Mouse (Mus musculus): ENCODE measurements around the gene Bivm.

- TF ChIP-seq RCOR1 (IDR thresholded peaks at IDR 0.05; ENCODE audit: low read depth, low read length) (no peak), CHD2 (IDR thresholded peaks at IDR 0.05; ENCODE audit: low read length) (no peak), E2F4 (IDR thresholded peaks at IDR 0.05; ENCODE audit: borderline replicate concordance, low read depth, low read length) (no peak), CTCF (IDR thresholded peaks at IDR 0.05 in 2 of 3, conservative IDR thresholded peaks at IDR 0.05 in 1 of 3; ENCODE audit: control insufficient read depth in 1 of 3, insufficient read depth in 1 of 3, low read depth in 2 of 3, low read length in 3 of 3, poor library complexity in 1 of 3, severe bottlenecking in 1 of 3) (no peak), SIN3A (IDR thresholded peaks at IDR 0.05; ENCODE audit: low read length) (no peak), GATA1 (IDR thresholded peaks at IDR 0.05; ENCODE audit: low read depth, low read length) (no peak), MEF2A (IDR thresholded peaks at IDR 0.05; ENCODE audit: extremely low read depth, insufficient replicate concordance, low read depth, low read length, poor library complexity, severe bottlenecking) (no peak), MXI1 (IDR thresholded peaks at IDR 0.05; ENCODE audit: low read depth, low read length) (no peak)
Observed at GRCm38 (mm10) chr1:44102939-44103338, 15.8 kb upstream of the Bivm start.
